Mouse (Mus musculus): ENCODE results near the gene Pnkd.

Pnkd gene

GRCm38 (mm10) chr1:74278988-74279387 is 5.7 kb upstream of the Pnkd start:
- no peak for DNase-seq (ENCODE audit: low read depth)

- no peak for DNase-seq (ENCODE audit: low read depth)
These were observed 4.0 kb upstream of the Pnkd start for GRCm38 (mm10) chr1:74280591-74281325.

GRCm38 (mm10) chr1:74281372-74281771 is 3.4 kb upstream of the Pnkd start:
- DNase-seq (ENCODE audit: low read depth): no peak

GRCm38 (mm10) chr1:74281886-74282285 is 2.8 kb upstream of the Pnkd start:
- no peak for DNase-seq (ENCODE audit: low read depth)

GRCm38 (mm10) chr1:74282896-74283625 is 1.7 kb upstream of the Pnkd start:
- DNase-seq (ENCODE audit: low read depth): no peak

- peak; percentile 82 for DNase-seq (ENCODE audit: low read depth)
These were observed 855 bp upstream of the Pnkd start for GRCm38 (mm10) chr1:74283686-74284463.

- DNase-seq (ENCODE audit: low read depth): no peak
These were observed 681 bp downstream of the Pnkd start for GRCm38 (mm10) chr1:74285212-74286010.

GRCm38 (mm10) chr1:74286869-74287607 is 2.3 kb downstream of the Pnkd start:
- peak; percentile 45 for DNase-seq (ENCODE audit: low read depth)

GRCm38 (mm10) chr1:74288327-74288726 is 3.6 kb downstream of the Pnkd start:
- no peak for DNase-seq (ENCODE audit: low read depth)

- no peak for DNase-seq (ENCODE audit: low read depth)
These were observed 4.5 kb downstream of the Pnkd start for GRCm38 (mm10) chr1:74289248-74289647.

- no peak for DNase-seq (ENCODE audit: low read depth)
These were observed 5.0 kb downstream of the Pnkd start for GRCm38 (mm10) chr1:74289740-74290139.

- DNase-seq (ENCODE audit: low read depth): no peak
These were observed 5.4 kb downstream of the Pnkd start for GRCm38 (mm10) chr1:74290141-74290540.

GRCm38 (mm10) chr1:74292331-74293020 is 7.7 kb downstream of the Pnkd start:
- DNase-seq (ENCODE audit: low read depth): no peak

- no peak for DNase-seq (ENCODE audit: low read depth)
These were observed 8.7 kb downstream of the Pnkd start for GRCm38 (mm10) chr1:74293306-74293960.

GRCm38 (mm10) chr1:74294090-74294643 is 9.4 kb downstream of the Pnkd start:
- no peak for DNase-seq (ENCODE audit: low read depth)

- no peak for DNase-seq (ENCODE audit: low read depth)
These were observed 10.2 kb downstream of the Pnkd start for GRCm38 (mm10) chr1:74294733-74295455.

- peak; percentile 82 for DNase-seq (ENCODE audit: low read depth)
These were observed 10.9 kb downstream of the Pnkd start for GRCm38 (mm10) chr1:74295456-74296171.

- DNase-seq (ENCODE audit: low read depth): no peak
These were observed 11.7 kb downstream of the Pnkd start for GRCm38 (mm10) chr1:74296477-74296876.

Measured in induced T-regulatory cell, adult 2 months (primary cell).